Mouse (Mus musculus) olfactory bulb, adult 2 months (tissue): Measurements from ENCODE around the gene Ppp1cc.

Experiments
- CTCF ChIP-seq: fragments of 200-500 bp; IDR thresholded peaks from 2 replicates; pipeline ENCODE4 v1.5.1; 2012; ENCODE audit warnings: low read depth, mild to moderate bottlenecking, low read length, moderate library complexity; ENCODE audit not compliant: insufficient read depth
- POLR2A ChIP-seq: fragments of 200-500 bp; IDR thresholded peaks from 2 replicates; pipeline ENCODE4 v1.6.1; 2012; ENCODE audit warnings: mild to moderate bottlenecking, low read depth, low read length, moderate library complexity; ENCODE audit not compliant: insufficient read depth

- TF ChIP-seq CTCF (no peak), POLR2A (no peak)
These were observed 3.3 kb upstream of the Ppp1cc start for GRCm38 (mm10) chr5:122154782-122155181.
